Mouse (Mus musculus) testis, adult 2 months (tissue): ENCODE measurements around the gene Hectd4. TPM values are rescaled to one million over a fixed set of nuclear protein-coding genes. Genes with fewer than 3 reads are reported as not detected.

Experiments used
- H3K27ac ChIP-seq: fragments of 200-500 bp; 2 replicates; pipeline ENCODE4 v1.5.1; 2012; ENCODE audit warnings: low read depth, low read length; ENCODE audit not compliant: control insufficient read depth, insufficient read depth
- H3K27me3 ChIP-seq: fragments of 200-500 bp; 2 replicates; pipeline ENCODE4 v1.6.1; 2012; ENCODE audit warnings: mild to moderate bottlenecking, low read length, moderate library complexity; ENCODE audit not compliant: control insufficient read depth, insufficient read depth
- H3K36me3 ChIP-seq: fragments of 200-500 bp; 2 replicates; pipeline ENCODE4 v1.6.1; 2012; ENCODE audit warnings: mild to moderate bottlenecking, low read length; ENCODE audit not compliant: control insufficient read depth, insufficient read depth
- H3K4me1 ChIP-seq: fragments of 200-500 bp; 2 replicates; pipeline ENCODE4 v1.6.1; 2012; ENCODE audit warnings: low read length; ENCODE audit not compliant: control insufficient read depth, insufficient read depth
- H3K4me3 ChIP-seq: fragments of 200-500 bp; 2 replicates; pipeline ENCODE4 v1.5.1; 2012; ENCODE audit warnings: low read depth, mild to moderate bottlenecking, low read length, moderate library complexity, mixed read lengths; ENCODE audit not compliant: control insufficient read depth
- CTCF ChIP-seq: fragments of 200-500 bp; IDR thresholded peaks from 2 replicates; pipeline ENCODE4 v1.5.1; 2012; ENCODE audit warnings: low read depth, mild to moderate bottlenecking, inconsistent platforms, low read length, moderate library complexity; ENCODE audit not compliant: control insufficient read depth, insufficient read depth, insufficient replicate concordance
- POLR2A ChIP-seq: fragments of 200-500 bp; IDR thresholded peaks from 2 replicates; pipeline ENCODE4 v1.6.1; 2012; ENCODE audit warnings: low read depth, mild to moderate bottlenecking, inconsistent platforms, low read length, moderate library complexity; ENCODE audit not compliant: control insufficient read depth
- polyA plus RNA-seq: library from polyadenylated mRNA; depleted of rRNA; stranded (reverse); fragments of >200 nt; gene quantifications from 2 replicates; pipeline ENCODE4 v1.2.3, GENCODE M21; 2012; rRNA removed

Hectd4 gene
- polyA plus RNA-seq: 41.3 and 41.8 TPM in 2 replicates

- Histone ChIP-seq H3K27ac (peak within 1 kb of the TSS; percentile 81), H3K36me3 (no peaks in the 10 kb centered on the region), H3K4me3 (peak within 1 kb of the TSS; percentile 96), H3K27me3 (no peaks in the 10 kb centered on the region), H3K4me1 (peaks cover 11% of the 10 kb centered on the region)
- no peak for TF ChIP-seq CTCF
- peak; percentile 93 for TF ChIP-seq POLR2A
These were observed at the start of gene Hectd4 for GRCm38 (mm10) chr5:121219980-121220731. Gene Hectd4, plus strand, starts transcription at chr5:121220219.

- no peaks in the 10 kb centered on the region for H3K27me3 ChIP-seq
- H3K4me1 ChIP-seq: no peaks in the 10 kb centered on the region; the same call in 1 of the 2 replicates
- H3K4me3 ChIP-seq: peak overlapping the region; percentile 57; the same call in 1 of the 2 replicates
- H3K36me3 ChIP-seq: no peaks in the 10 kb centered on the region
- H3K27ac ChIP-seq: no peak overlapping the region
- TF ChIP-seq POLR2A: no peak
These were observed 47.2 kb upstream of the Hectd4 start for GRCm38 (mm10) chr5:121172835-121173234.

- Histone ChIP-seq H3K27ac (no peak overlapping the region), H3K27me3 (no peaks in the 10 kb centered on the region)
- TF ChIP-seq POLR2A (no peak), CTCF (no peak)
These were observed 40.8 kb upstream of the Hectd4 start for GRCm38 (mm10) chr5:121179077-121179857.

DNA sequence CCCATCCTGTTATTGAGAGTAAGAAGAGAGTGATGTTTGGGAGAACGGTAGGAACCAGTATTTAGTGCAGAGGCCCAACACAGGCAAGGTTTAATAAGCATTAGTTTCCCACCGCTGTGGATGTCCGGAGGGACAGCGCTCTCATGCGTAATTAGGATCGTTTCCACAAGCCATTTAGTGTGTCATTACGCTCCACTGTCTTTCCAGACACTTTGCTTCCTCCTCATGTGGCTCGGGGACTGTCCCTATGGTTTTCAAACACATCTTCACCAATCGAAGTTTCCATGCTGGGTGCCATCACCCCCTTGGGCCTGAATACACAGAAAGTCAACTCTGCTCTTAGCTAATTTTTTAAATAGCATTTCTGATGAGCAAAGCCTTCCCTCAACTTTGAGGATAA lies 36.8 kb upstream of the Hectd4 start:
- Histone ChIP-seq H3K27me3 (no peaks in the 10 kb centered on the region), H3K27ac (no peak overlapping the region), H3K4me1 (peaks cover 3% of the 10 kb centered on the region), H3K36me3 (no peaks in the 10 kb centered on the region), H3K4me3 (no peak overlapping the region)
- TF ChIP-seq CTCF (no peak), POLR2A (no peak)

More at GRCm38 (mm10) chr5:121179077-121179857, 40.8 kb upstream of the Hectd4 start:
- Histone ChIP-seq H3K36me3 (no peaks in the 10 kb centered on the region), H3K4me1 (no peaks in the 10 kb centered on the region; the same call in none of the 2 replicates), H3K4me3 (no peak overlapping the region)

DNA sequence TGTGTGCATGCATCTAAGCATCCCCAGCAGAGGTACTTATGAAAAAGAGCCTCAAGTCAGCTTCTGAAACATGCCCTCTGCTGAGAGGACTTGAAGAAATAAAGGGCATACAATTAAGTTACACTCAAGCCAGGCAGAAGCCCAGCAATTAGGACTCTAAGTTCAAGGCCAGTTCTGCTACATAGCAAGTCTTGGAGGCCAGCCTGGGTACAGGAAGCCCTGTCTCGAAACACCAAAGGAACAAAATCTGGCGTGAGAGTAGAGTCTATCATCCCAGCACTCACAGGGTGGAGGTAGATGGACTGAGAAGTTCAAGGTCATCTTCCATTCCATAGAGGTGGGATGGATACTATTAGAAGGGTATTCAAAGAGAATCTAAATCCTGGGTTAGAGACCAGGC lies 35.6 kb upstream of the Hectd4 start:
- Histone ChIP-seq H3K4me3 (no peak overlapping the region), H3K36me3 (no peaks in the 10 kb centered on the region), H3K4me1 (peaks cover 3% of the 10 kb centered on the region), H3K27me3 (no peaks in the 10 kb centered on the region), H3K27ac (no peak overlapping the region)
- TF ChIP-seq POLR2A: no peak
- no peak for TF ChIP-seq CTCF

DNA sequence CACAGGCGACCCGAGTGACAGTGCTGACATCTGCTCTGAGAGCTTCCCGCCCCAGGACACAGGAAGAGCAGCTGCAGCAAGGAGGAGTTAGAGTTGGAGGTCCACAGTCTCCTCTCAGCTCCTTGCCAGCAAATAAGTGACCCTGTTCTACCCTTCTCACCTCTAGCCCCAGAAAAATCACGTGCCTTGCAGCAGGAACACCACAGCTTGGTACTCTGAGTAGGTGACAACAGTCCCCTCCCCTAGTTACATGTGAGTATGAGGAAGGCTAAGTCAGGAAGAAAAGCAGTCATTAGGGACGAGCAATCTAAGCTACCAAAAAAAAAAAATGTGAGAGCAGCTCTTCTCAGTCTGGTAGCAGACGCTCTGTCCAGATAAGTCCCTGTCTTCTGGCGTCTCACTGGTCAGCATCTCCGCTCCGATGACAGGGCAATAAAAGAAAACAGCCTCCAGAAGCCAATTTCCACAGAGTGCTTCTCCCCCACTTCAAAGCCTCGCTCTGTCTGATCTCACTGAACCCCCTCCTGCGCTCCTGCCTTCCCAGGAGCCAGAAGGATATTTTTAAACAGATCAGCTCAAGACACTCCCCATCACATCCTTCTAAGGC lies 35.0 kb upstream of the Hectd4 start:
- H3K4me1 ChIP-seq: peaks cover 3% of the 10 kb centered on the region
- H3K27me3 ChIP-seq: no peaks in the 10 kb centered on the region
- H3K36me3 ChIP-seq: no peaks in the 10 kb centered on the region
- H3K4me3 ChIP-seq: no peak overlapping the region
- peak overlapping the region; percentile 30; the same call in 1 of the 2 replicates for H3K27ac ChIP-seq
- no peak for TF ChIP-seq POLR2A
- TF ChIP-seq CTCF: no peak

GRCm38 (mm10) chr5:121187580-121188001 lies 32.4 kb upstream of the Hectd4 start:
- Histone ChIP-seq H3K27ac (no peak overlapping the region), H3K4me3 (no peak overlapping the region), H3K36me3 (no peaks in the 10 kb centered on the region), H3K4me1 (peaks cover 9% of the 10 kb centered on the region), H3K27me3 (no peaks in the 10 kb centered on the region)
- TF ChIP-seq CTCF: no peak
- TF ChIP-seq POLR2A: no peak
